Mouse (Mus musculus): ENCODE data around the gene Usp7. TPM values are rescaled to one million over a fixed set of nuclear protein-coding genes. Genes with fewer than 3 reads are reported as not detected.
A peak's percentile ranks its signal among the peaks of the same experiment; 100 is the strongest.

Usp7 gene
- polyA plus RNA-seq, 2 experiments, result 35.5 to 57.5 TPM

DNA sequence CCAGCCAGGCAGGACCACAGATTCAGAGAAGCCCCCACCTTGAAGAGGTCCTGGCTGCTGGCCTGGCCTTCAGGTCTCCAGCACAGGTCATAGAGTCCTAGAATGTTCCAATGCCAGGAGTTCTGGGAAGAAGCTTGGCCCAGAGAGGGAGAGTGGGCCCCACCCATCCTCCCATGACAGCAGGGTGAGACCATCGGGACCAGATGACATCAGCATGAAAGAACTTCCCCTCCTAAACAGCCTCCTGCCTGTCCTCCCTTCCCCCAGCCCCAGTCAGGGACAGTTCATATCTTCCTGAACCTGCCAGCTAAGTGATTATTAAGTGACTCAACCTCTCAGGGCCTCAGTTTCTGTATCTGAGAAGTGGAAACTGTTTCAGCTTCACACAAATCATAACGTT, 125.7 kb downstream of the Usp7 start:
- H3K27ac ChIP-seq, result no peak overlapping the region
- no peak for TF ChIP-seq EP300 (IDR thresholded peaks at IDR 0.05; ENCODE audit: low read depth)
- TF ChIP-seq CTCF (IDR thresholded peaks at IDR 0.05; ENCODE audit: low read depth), result no peak
- H3K4me1 ChIP-seq (replicated peaks; ENCODE audit: control insufficient read depth in 2 of 2, insufficient read depth in 2 of 2, low read length in 1 of 2), result peaks cover 23 to 37% of the 10 kb centered on the region in 2 experiments
- H3K9ac ChIP-seq (replicated peaks), result no peak overlapping the region; the same call in 1 of the 2 replicates
- no peaks in the 10 kb centered on the region for H3K27me3 ChIP-seq (ENCODE audit: control insufficient read depth, insufficient read depth, low read length)
- peaks cover 34% of the 10 kb centered on the region for H3K36me3 ChIP-seq (replicated peaks; ENCODE audit: control insufficient read depth, insufficient read depth, low read depth)
- ATAC-seq (ENCODE audit: insufficient read depth) (no peak), DNase-seq (ENCODE audit: low read depth in 3 of 3, low spot score in 3 of 3) (no peak)
- 9% methylated on average over 2 of the region's 2 CpGs for WGBS (ENCODE audit: insufficient replicate concordance)
- no peak overlapping the region for H3K4me3 ChIP-seq (ENCODE audit: insufficient read depth in 1 of 2, low read depth in 2 of 2, low read length in 2 of 2)
- no peaks in the 10 kb centered on the region for H3K9me3 ChIP-seq (ENCODE audit: control insufficient read depth, low read length)
- H3K4me2 ChIP-seq (ENCODE audit: low read depth), result peak overlapping the region; percentile 3; the same call in 1 of the 2 replicates

DNA sequence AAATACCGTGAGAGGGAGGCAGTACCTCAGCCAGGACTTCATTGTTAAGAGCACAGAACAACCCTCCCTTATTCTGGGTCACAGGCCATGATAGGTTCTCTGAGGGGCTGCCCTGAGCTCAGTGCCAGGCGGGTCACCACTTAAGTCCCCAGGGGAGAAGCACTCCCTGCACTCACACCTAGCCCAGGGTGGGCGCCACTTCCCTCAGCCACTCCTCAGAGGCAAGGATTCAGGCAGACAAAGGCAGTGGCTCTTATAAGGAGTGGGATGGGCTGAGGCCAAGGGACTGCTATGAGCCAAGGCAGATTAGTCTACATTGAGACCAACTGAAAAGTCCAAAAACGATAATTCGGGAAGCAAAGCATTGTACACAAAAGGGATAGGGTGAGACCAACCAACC, 126.7 kb downstream of the Usp7 start:
- ATAC-seq (ENCODE audit: insufficient read depth) (no peak), DNase-seq (ENCODE audit: low read depth in 3 of 3, low spot score in 3 of 3) (no peak)
- WGBS (ENCODE audit: insufficient replicate concordance), result 78% methylated on average over 5 of the region's 5 CpGs
- Histone ChIP-seq H3K4me2 (ENCODE audit: low read depth) (no peak overlapping the region), H3K9ac (replicated peaks) (no peak overlapping the region), H3K4me3 (ENCODE audit: insufficient read depth in 1 of 2, low read depth in 2 of 2, low read length in 2 of 2) (no peak overlapping the region), H3K27ac (no peak overlapping the region), H3K4me1 (replicated peaks; ENCODE audit: control insufficient read depth in 2 of 2, insufficient read depth in 2 of 2, low read length in 1 of 2) (peaks cover 19 to 31% of the 10 kb centered on the region in 2 experiments), H3K9me3 (ENCODE audit: control insufficient read depth, low read length) (no peaks in the 10 kb centered on the region), H3K27me3 (ENCODE audit: control insufficient read depth, insufficient read depth, low read length) (no peaks in the 10 kb centered on the region), H3K36me3 (replicated peaks; ENCODE audit: control insufficient read depth, insufficient read depth, low read depth) (peaks cover 42% of the 10 kb centered on the region)
- TF ChIP-seq EP300 (IDR thresholded peaks at IDR 0.05; ENCODE audit: low read depth), result no peak
- no peak for TF ChIP-seq CTCF (IDR thresholded peaks at IDR 0.05; ENCODE audit: low read depth)

DNA sequence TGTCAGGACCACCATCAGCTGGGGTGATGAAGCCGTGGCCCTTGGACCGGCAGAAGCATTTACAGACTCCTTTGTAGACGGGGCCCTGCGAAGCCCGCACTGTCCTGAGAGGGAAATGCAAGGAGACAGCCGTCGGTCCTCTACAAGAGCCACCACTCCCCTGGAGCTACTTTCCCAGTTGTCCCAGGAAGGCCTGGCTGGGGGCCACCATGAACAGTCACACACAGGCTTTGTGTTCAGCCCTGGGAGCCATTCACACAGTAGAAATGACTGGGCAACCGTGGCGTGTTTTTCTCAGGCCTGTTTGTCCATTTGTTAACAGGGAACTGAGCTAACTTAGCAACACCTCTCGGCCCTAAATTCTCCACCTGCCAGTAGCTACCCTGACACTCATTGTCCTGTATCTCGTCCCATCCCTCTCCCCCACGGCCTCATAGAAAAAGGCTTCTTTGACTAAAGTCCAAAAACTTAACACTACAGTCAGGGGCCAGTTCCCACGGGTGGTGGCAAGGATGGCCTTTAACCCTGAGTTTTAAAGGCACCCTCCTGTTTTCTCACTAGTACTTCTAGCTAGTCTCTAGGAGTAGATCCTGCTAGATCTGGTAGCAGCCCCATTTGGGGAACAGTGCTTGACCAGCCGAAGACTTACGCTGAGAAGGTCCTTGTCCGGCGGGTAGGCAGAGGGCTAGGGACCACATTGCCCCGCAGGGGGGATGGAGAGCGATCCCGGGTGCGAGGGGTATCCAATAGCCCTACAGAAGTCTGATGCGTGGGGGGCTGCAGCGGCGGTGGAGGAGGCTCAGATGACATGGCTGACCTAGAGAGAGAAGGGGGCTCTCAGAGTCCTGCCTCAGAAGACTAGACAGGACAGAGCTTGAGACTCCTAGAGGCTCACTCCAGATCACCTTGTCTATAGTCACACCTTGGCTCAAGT, 128.2 kb downstream of the Usp7 start:
- DNase-seq (ENCODE audit: low read depth in 3 of 3, low spot score in 3 of 3) (no peak), ATAC-seq (ENCODE audit: insufficient read depth) (no peak)
- 87% methylated on average over 24 of the region's 24 CpGs for WGBS (ENCODE audit: insufficient replicate concordance)
- H3K4me1 ChIP-seq (replicated peaks; ENCODE audit: control insufficient read depth in 2 of 2, insufficient read depth in 2 of 2, low read length in 1 of 2), result peaks cover 16 to 22% of the 10 kb centered on the region in 2 experiments
- TF ChIP-seq EP300 (IDR thresholded peaks at IDR 0.05; ENCODE audit: low read depth) (no peak), CTCF (IDR thresholded peaks at IDR 0.05; ENCODE audit: low read depth) (no peak)
- peaks cover 54% of the 10 kb centered on the region for H3K36me3 ChIP-seq (replicated peaks; ENCODE audit: control insufficient read depth, insufficient read depth, low read depth)
- no peak overlapping the region for H3K27ac ChIP-seq
- no peaks in the 10 kb centered on the region for H3K27me3 ChIP-seq (ENCODE audit: control insufficient read depth, insufficient read depth, low read length)
- H3K4me2 ChIP-seq (ENCODE audit: low read depth), result no peak overlapping the region
- no peak overlapping the region for H3K9ac ChIP-seq (replicated peaks)
- H3K4me3 ChIP-seq (ENCODE audit: insufficient read depth in 1 of 2, low read depth in 2 of 2, low read length in 2 of 2), result no peak overlapping the region
- H3K9me3 ChIP-seq (ENCODE audit: control insufficient read depth, low read length), result no peaks in the 10 kb centered on the region

DNA sequence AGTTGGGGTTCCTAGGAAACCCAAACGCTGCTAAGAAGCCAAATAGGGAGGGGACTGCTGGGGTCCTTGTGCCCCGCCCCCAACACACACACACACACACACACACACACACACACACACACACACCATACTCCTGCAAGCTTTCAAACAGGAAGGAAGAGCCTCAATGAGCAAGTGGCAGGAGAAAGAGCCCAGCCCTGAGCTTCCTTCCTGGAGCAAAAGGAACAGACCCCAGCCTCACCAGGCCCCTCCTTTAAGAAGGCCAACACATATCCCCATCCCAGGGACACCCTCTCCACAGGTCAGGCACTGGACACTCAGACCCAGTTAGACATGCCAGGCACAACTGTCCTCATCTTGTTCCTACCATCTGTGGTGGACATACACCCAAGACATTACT, 129.1 kb downstream of the Usp7 start:
- Histone ChIP-seq H3K4me3 (ENCODE audit: insufficient read depth in 1 of 2, low read depth in 2 of 2, low read length in 2 of 2) (no peak overlapping the region), H3K4me1 (replicated peaks; ENCODE audit: control insufficient read depth in 2 of 2, insufficient read depth in 2 of 2, low read length in 1 of 2) (peaks cover 13 to 17% of the 10 kb centered on the region in 2 experiments), H3K9me3 (ENCODE audit: control insufficient read depth, low read length) (no peaks in the 10 kb centered on the region), H3K27me3 (ENCODE audit: control insufficient read depth, insufficient read depth, low read length) (no peaks in the 10 kb centered on the region), H3K4me2 (ENCODE audit: low read depth) (no peak overlapping the region), H3K9ac (replicated peaks) (no peak overlapping the region), H3K36me3 (replicated peaks; ENCODE audit: control insufficient read depth, insufficient read depth, low read depth) (peaks cover 53% of the 10 kb centered on the region), H3K27ac (no peak overlapping the region)
- TF ChIP-seq EP300 (IDR thresholded peaks at IDR 0.05; ENCODE audit: low read depth) (no peak), CTCF (IDR thresholded peaks at IDR 0.05; ENCODE audit: low read depth) (no peak)
- ATAC-seq (ENCODE audit: insufficient read depth), result no peak
- 20% methylated on average over 2 of the region's 2 CpGs for WGBS (ENCODE audit: insufficient replicate concordance)
- DNase-seq (ENCODE audit: low read depth in 3 of 3, low spot score in 3 of 3), result no peak

GRCm38 (mm10) chr16:8658764-8659163, 133.3 kb downstream of the Usp7 start:
- no peak overlapping the region for H3K9ac ChIP-seq (replicated peaks)
- no peaks in the 10 kb centered on the region for H3K27me3 ChIP-seq (ENCODE audit: control insufficient read depth, insufficient read depth, low read length)
- TF ChIP-seq CTCF (IDR thresholded peaks at IDR 0.05; ENCODE audit: low read depth), result no peak
- TF ChIP-seq EP300 (IDR thresholded peaks at IDR 0.05; ENCODE audit: low read depth), result no peak
- H3K4me2 ChIP-seq (ENCODE audit: low read depth), result no peak overlapping the region
- ATAC-seq (ENCODE audit: insufficient read depth), result no peak
- H3K27ac ChIP-seq, result no peak overlapping the region
- no peaks in the 10 kb centered on the region for H3K9me3 ChIP-seq (ENCODE audit: control insufficient read depth, low read length)
- no peak for DNase-seq (ENCODE audit: low read depth in 3 of 3, low spot score in 3 of 3)
- H3K4me1 ChIP-seq (replicated peaks; ENCODE audit: control insufficient read depth in 2 of 2, insufficient read depth in 2 of 2, low read length in 1 of 2), result peaks cover 8 to 10% of the 10 kb centered on the region in 2 experiments
- H3K4me3 ChIP-seq (ENCODE audit: insufficient read depth in 1 of 2, low read depth in 2 of 2, low read length in 2 of 2), result no peak overlapping the region
- 86% methylated on average over 4 of the region's 4 CpGs for WGBS (ENCODE audit: insufficient replicate concordance)
- peaks cover 55% of the 10 kb centered on the region for H3K36me3 ChIP-seq (replicated peaks; ENCODE audit: control insufficient read depth, insufficient read depth, low read depth)

All from liver, embryonic 14.5 days (tissue).